Mouse (Mus musculus) heart, postnatal 10 days (tissue): ENCODE measurements around the gene Fblim1. TPM values are rescaled to one million over a fixed set of nuclear protein-coding genes. Genes with fewer than 3 reads are reported as not detected.

Experiments
- DNase-seq, 2 experiments: peaks; one replicate each; pipeline ENCODE4 v3.0.0; 2021
- intact Hi-C: fragments of 180-260 bp; cut with DNase I; formaldehyde crosslinking; loops from one replicate; pipeline ENCODE4 v1.15.1; 2025
- total RNA-seq, 2 experiments: library from RNA; stranded (reverse); gene quantifications; 2 replicates each; pipeline ENCODE4 v1.2.3; 2021

Fblim1 gene
- total RNA-seq, 2 experiments from 2014 or later = 241 to 248 TPM

DNA sequence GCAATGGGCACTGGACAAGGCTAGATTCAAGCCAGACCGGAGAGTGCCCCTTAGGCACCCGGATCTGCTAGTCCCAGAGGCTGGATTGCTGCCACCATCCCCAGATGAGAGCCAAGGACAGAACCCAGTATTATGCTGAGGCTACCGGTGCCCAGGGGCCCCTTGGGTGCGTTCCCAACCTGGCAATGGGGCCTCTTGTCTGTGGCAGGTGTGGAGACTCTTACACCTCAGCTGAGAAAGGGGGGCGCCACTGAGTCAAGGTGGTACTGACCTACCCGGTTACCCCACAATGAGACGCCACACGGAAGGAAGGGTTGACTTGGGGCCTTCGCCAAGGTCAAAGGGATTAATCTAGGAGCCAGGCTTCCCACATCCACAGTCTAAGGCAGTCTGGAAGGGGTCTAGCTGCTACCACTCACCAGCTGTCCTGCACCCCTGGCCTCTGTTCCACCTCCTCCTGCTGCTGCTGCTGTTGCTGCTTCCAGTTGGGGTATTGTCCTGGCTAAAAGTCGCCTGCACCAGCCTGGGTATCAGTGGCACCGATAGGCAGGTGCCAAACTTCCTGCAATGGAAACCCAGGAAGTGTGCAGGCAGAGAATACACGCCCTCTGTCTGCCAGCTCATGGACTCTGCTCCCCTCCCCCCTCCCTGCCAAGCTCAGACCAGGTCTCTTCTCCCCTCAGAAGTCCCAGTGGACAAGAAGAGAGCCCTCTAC lies 4.6 kb downstream of the Fblim1 start:
- intact Hi-C loops = no loop called here
- DNase-seq = peak; percentile 54 to 62

DNA sequence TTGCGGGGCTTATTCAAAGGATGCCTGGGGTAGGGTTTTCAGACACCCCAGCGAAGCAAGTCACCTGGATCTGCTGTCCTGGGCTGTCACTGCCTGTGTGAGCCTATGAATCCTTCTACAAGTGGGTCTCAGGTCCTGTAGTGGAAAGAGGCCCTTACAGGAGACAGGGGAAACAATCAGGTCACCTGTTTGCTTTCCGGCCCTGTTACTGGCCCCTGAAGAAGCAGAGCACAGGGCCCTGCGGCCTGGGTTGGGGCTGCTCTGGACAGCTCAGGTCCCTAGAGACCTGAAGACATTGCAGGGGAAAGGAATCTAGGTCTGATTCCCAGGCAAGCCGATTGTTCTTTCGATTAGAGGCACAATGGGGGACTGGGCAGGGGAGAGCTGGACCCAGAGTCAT lies 5.5 kb downstream of the Fblim1 start:
- intact Hi-C loops = no loop called here

DNA sequence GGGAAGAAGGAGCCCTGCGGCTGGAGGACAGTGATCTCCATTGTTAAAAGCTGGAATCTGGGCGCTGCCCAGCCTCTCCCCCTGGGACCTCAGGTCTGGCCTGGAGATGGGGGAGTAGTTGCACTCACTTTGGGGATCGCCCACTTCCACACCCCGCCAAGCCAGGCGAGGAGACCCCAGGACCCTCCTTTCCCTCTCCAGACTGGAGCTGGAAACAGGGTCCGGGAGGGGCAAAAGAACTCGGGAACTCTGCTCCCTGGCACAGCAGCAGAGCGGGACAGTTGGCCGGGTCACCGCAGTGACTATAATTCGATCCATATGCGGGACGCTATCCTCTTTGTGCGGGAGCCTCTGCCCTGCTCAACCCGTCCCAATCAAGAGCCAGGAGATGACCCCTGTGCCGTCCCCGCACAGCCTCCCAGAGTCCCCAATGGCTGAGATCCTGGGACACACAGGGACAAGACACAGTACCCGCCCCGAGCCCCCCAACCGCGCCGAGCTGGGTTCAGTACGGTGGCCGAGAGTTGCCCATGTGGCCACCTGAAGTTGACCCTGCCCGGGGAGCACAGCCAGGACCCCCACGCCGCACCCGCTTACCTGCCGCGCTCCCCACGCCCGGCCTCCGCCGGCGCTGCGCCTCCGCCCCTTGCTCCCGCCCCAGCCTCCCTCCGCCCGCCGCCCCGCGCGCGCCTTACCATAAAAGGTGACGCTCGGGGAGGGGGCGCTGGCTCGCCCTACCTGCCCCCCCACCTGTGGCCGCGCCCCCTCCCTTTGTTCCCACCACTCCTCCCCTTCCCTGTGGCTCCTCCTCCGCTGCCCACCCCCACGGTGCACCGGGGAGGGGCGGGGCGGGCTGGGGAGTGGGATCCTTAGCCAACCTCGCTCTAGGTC lies 6.4 kb downstream of the Fblim1 start:
- DNase-seq = peak; percentile 60 to 63
- intact Hi-C loops = no loop called here

More for the DNA sequence above, 5.5 kb downstream of the Fblim1 start:
- DNase-seq = peak; percentile 39 to 52

GRCm38 (mm10) chr4:141598894-141599250 lies 7.0 kb downstream of the Fblim1 start:
- no peak for DNase-seq
- intact Hi-C loops = no loop called here

GRCm38 (mm10) chr4:141598199-141598893 lies 7.5 kb downstream of the Fblim1 start:
- intact Hi-C loops = no loop called here

GRCm38 (mm10) chr4:141596700-141597328 lies 9.1 kb downstream of the Fblim1 start:
- peak; percentile 71 to 78 for DNase-seq
- intact Hi-C loops = no loop called here

More at GRCm38 (mm10) chr4:141598199-141598893, 7.5 kb downstream of the Fblim1 start:
- DNase-seq = peak; percentile 77 to 80

- peak in 1 of 2 experiments; percentile 11 for DNase-seq
- intact Hi-C loops = no loop called here
These were observed 10.2 kb downstream of the Fblim1 start for GRCm38 (mm10) chr4:141595605-141596268.

DNA sequence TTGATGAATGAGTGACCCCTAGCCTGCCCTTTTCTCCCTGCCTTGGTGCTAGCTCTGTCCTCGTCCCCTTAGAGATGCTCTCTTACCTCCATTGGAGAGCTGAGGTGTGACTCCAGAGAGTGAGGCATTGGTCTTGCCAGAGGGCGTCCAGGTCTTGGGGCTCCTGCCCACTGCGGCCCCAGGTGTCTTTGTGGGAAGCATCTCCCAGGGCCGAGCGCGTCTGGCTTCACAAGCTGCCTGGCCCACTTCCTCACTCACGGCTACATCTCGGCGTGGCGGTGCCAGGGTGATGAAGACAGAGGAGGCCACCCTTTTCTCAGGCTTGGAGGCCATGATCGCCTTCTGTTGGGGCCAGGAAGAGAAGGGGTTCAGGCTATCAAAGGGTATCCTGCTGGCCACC lies 10.8 kb downstream of the Fblim1 start:
- intact Hi-C loops = no loop called here

GRCm38 (mm10) chr4:141591547-141591946 lies 14.3 kb downstream of the Fblim1 start:
- intact Hi-C loops = no loop called here
- DNase-seq = peak; percentile 29 to 66

More for the DNA sequence above, 10.8 kb downstream of the Fblim1 start:
- DNase-seq = no peak

GRCm38 (mm10) chr4:141583919-141584318 lies 22.0 kb downstream of the Fblim1 start:
- intact Hi-C loops = no loop called here

DNA sequence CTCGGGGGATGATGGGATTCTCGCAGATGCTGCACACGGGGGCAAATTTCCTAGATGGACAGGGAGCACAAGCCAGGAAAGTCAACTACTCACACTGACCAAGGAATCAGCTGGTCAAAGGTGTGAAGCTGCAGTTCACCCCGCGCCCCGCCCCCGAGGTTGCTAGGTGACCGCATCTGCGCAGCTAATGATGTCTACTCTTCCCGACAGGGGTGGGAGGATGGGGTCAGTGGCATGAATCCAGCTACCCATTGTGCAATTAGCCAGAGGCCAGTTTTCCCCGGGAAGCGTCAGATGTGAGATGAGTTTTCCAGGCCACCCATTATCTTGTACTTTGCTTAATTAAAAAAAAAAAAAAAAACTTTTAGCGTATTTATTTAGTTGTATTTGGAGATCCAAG lies 24.8 kb downstream of the Fblim1 start:
- intact Hi-C loops = no loop called here
- DNase-seq = no peak

More at GRCm38 (mm10) chr4:141583919-141584318, 22.0 kb downstream of the Fblim1 start:
- DNase-seq = no peak

- intact Hi-C loops = loop anchor here (5.0 kb wide), 1 partner anchor 192 kb away; no protein-coding TSS in a partner anchor
- DNase-seq = no peak
These were observed 27.1 kb downstream of the Fblim1 start for GRCm38 (mm10) chr4:141578833-141579232.

GRCm38 (mm10) chr4:141576877-141577276 lies 29.0 kb downstream of the Fblim1 start:
- DNase-seq = no peak
- intact Hi-C loops = loop anchor here (5.0 kb wide), 1 partner anchor 190 kb away; no protein-coding TSS in a partner anchor

GRCm38 (mm10) chr4:141576404-141576803 lies 29.5 kb downstream of the Fblim1 start:
- no peak for DNase-seq
- intact Hi-C loops = loop anchor here (5.0 kb wide), 1 partner anchor 189 kb away; no protein-coding TSS in a partner anchor

DNA sequence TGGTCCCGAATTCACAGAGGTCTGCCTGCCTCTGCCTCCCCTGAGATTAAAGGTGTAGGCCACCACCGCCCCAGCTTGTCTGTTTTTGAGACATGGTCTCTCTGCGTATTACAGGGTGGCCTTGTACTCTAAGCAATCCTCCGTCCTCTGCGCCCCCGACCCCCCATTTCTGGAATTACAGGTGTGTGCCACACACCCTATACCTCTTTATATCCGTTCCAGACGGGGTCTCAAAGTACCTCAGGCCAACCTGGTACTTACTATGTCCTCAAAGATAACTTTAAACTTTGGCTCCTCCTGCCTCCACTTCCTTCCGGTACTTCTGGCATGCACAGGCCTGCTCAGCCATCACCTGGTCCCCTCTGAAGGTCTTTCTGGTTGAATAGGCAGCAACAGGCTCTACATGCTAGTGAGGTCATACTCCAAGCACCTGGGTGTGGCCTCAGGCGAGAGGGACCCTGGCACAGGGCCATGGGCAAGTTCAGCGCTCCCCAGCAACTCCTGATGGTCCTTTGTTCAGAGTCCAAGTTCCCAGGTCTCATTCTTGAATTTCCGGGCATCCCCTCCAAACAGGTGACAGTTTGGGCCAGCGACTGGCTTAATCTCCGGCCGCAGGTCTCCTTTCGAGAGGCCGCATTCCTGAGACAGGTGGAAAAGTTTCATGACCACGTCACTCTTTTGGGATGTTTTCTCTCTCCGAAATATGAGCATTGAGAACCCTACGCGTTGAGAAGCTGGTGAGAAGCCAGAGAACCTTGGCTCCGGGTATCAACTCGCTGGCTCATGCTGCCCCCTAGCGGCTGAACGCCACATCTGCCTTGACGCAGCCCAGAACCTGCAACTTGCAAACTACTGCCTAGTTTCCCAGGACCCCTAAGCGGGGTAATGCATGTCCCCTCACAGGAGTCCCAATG lies 30.9 kb downstream of the Fblim1 start:
- intact Hi-C loops = loop anchor here (1.0 to 5.0 kb wide), 3 partner anchors 144 to 188 kb away; no protein-coding TSS in a partner anchor
- peak; percentile 88 to 93 for DNase-seq

DNA sequence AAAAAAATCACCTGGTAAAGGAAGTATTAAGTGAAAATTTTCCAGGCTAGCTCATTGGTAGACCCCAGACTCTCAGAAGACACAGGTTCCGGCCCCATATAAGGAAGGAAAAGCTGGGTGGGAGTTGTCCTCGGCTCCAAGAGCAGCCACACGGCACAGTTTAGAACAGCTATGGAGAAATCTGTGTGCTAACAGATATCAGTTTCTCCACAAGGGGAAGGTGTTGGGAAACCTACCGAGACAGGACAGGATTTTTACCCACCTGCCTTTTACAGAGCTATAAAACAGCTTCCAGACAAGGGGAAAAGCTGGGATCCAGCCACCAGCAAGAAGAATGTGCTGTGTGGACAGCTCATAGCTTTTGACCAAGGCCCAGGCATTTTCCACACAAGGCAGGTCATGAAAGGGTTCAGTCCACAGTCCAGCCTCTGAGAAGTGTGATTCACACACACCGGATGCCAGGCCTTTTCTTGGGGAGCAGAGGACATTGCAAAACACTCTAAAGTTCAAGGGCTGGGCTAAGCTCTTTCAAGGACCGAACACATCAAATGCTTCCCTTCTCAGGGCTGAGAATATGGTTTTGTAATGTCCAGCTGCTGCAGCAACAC lies 32.4 kb downstream of the Fblim1 start:
- intact Hi-C loops = no loop called here
- peak; percentile 39 to 48 for DNase-seq

DNA sequence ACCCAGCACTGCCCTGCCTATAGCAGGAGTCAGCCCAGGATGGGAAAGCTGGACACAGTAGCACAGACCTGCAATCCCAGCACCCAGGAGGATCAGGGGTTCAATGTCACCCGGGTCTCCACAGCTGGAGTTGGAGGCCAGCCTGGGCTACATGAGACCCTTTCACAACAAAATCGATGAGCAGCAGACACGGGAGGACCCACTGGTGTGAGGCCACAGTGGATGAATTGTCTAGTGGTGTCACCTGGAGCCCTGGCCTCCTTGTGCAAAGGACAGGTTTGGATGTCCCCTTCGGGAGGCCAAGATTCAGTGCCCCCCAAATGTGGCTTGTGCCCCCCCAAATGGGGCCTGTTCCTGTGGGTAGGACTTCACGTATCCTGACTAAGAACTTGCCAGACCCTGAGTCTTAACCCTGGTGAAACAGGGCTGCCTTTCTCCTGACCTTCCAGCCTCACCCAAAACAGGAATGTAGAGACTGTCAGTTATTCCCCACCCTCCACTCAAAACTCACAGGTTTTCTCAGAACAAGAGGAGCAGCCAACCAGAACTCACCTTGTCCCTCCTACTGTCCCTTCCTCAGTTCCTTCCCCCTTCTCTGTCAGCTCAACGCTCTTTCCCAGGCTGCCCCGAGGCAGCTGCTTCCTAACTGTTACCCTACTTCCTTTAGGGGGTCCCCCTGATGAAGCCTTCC lies 33.1 kb downstream of the Fblim1 start:
- DNase-seq = no peak
- intact Hi-C loops = no loop called here

- intact Hi-C loops = no loop called here
- no peak for DNase-seq
These were observed 34.0 kb downstream of the Fblim1 start for GRCm38 (mm10) chr4:141571934-141572333.
